Mouse (Mus musculus) heart, embryonic 11.5 days (tissue): ENCODE measurements around the gene Hadhb. TPM values are rescaled to one million over a fixed set of nuclear protein-coding genes. Genes with fewer than 3 reads are reported as not detected.

Experiments used
- ATAC-seq: fragments of 200-750 bp; cut with Nextera tagmentation; replicated peaks from 2 replicates; pipeline ENCODE4 v1.8.0; 2017; ENCODE audit warnings: moderate library complexity; ENCODE audit not compliant: insufficient number of reproducible peaks, low FRiP score, low TSS enrichment
- H3K27ac ChIP-seq: fragments of 300-500 bp; sonication (generic); 2 replicates; pipeline ENCODE4 v1.5.1; 2014; ENCODE audit warnings: mild to moderate bottlenecking, low read depth, low read length
- H3K27me3 ChIP-seq: fragments of 300-500 bp; sonication (generic); 2 replicates; pipeline ENCODE4 v1.6.1; 2014; ENCODE audit warnings: mild to moderate bottlenecking, low read length, mixed read lengths; ENCODE audit not compliant: control insufficient read depth, insufficient read depth
- H3K36me3 ChIP-seq: fragments of 300-500 bp; sonication (generic); 2 replicates; pipeline ENCODE4 v1.6.1; 2014; ENCODE audit warnings: mild to moderate bottlenecking, low read length, moderate library complexity, mixed read lengths; ENCODE audit not compliant: control insufficient read depth, insufficient read depth
- H3K4me1 ChIP-seq: fragments of 300-500 bp; sonication (generic); 2 replicates; pipeline ENCODE4 v1.6.1; 2014; ENCODE audit warnings: low read length; ENCODE audit not compliant: control insufficient read depth, insufficient read depth
- H3K4me2 ChIP-seq: fragments of 300-500 bp; sonication (generic); 2 replicates; pipeline ENCODE4 v1.6.1; 2014; ENCODE audit warnings: mild to moderate bottlenecking, moderate library complexity
- H3K4me3 ChIP-seq: fragments of 300-500 bp; sonication (generic); 2 replicates; pipeline ENCODE4 v1.5.1; 2014; ENCODE audit warnings: low read depth, low read length
- H3K9ac ChIP-seq: fragments of 300-500 bp; sonication (generic); 2 replicates; pipeline ENCODE4 v1.6.1; 2014; ENCODE audit warnings: mild to moderate bottlenecking, low read depth, low read length, moderate library complexity
- H3K9me3 ChIP-seq: fragments of 300-500 bp; sonication (generic); replicated peaks from 2 replicates; pipeline ENCODE4 v1.6.1; 2016; ENCODE audit warnings: low read length; ENCODE audit not compliant: control insufficient read depth
- WGBS: fragments of 180-500 bp; shearing (Covaris S2); extraction: QIAGEN DNeasy Blood & Tissue Kit; methylation state at CpG from one replicate; pipeline ENCODE4 v1.1.7; 2014; ENCODE audit not compliant: insufficient replicate concordance; 5-methylcytosine and 5-hydroxymethylcytosine counted together
- polyA plus RNA-seq: library from polyadenylated mRNA; unstranded; fragments of >200 nt; fragmentation: Nextera tagmentation; extraction: Ambion mirVana; gene quantifications from 2 replicates; pipeline ENCODE4 v1.2.1, GENCODE M21; 2014

Hadhb gene
- polyA plus RNA-seq, 1 experiment from 2014 or later = 268 TPM

- Histone ChIP-seq H3K4me3 (no peak overlapping the region), H3K9me3 (no peaks in the 10 kb centered on the region), H3K36me3 (peaks cover 36% of the 10 kb centered on the region), H3K27me3 (no peaks in the 10 kb centered on the region), H3K4me2 (no peak overlapping the region), H3K4me1 (0 out of 2 replicates have a peak, but pooled peaks cover 10% of the 10 kb centered on the region), H3K9ac (no peak overlapping the region), H3K27ac (no peak overlapping the region)
- 85% methylated on average over 4 of the region's 4 CpGs for WGBS
- ATAC-seq = no peak
These were observed 20.8 kb downstream of the Hadhb start for GRCm38 (mm10) chr5:30175811-30176210.

GRCm38 (mm10) chr5:30187687-30188485 lies 32.8 kb downstream of the Hadhb start:
- Histone ChIP-seq H3K9me3 (no peaks in the 10 kb centered on the region), H3K4me3 (no peak overlapping the region), H3K27me3 (no peaks in the 10 kb centered on the region), H3K27ac (no peak overlapping the region), H3K9ac (no peak overlapping the region), H3K36me3 (peaks cover 12% of the 10 kb centered on the region; the same call in 1 of the 2 replicates), H3K4me2 (no peak overlapping the region), H3K4me1 (no peaks in the 10 kb centered on the region)
- WGBS = 89% methylated on average over 12 of the region's 12 CpGs
- no peak for ATAC-seq

DNA sequence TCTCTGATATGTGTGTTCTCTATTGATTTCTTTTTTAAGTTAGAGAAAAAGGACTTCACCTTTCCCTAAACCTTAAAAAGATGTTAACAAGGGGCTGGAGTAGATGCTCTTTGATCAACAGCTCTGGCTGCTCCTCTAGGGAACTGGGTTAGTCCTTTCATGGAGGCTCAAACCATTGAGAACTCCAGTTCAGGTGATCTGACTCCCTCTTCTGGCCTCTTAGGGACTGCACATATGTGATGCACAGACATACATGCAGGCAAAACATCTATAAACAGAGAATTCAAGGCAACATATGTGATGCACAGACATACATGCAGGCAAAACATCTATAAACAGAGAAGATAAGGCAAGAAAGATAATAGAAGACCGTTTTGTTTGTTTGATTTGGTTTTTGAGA lies 37.4 kb downstream of the Hadhb start:
- H3K9me3 ChIP-seq = no peaks in the 10 kb centered on the region
- no peak overlapping the region for H3K27ac ChIP-seq
- H3K4me3 ChIP-seq = no peak overlapping the region
- H3K36me3 ChIP-seq = 0 out of 2 replicates have a peak, but pooled peaks cover 2% of the 10 kb centered on the region
- no peak overlapping the region for H3K9ac ChIP-seq
- no peaks in the 10 kb centered on the region for H3K27me3 ChIP-seq
- no peak overlapping the region for H3K4me2 ChIP-seq
- WGBS = 68% methylated on average over 1 of the region's 1 CpGs
- no peak for ATAC-seq
- no peaks in the 10 kb centered on the region; the same call in 1 of the 2 replicates for H3K4me1 ChIP-seq

GRCm38 (mm10) chr5:30195340-30195739 lies 40.3 kb downstream of the Hadhb start:
- Histone ChIP-seq H3K36me3 (no peaks in the 10 kb centered on the region), H3K4me3 (no peak overlapping the region), H3K9me3 (no peaks in the 10 kb centered on the region), H3K9ac (no peak overlapping the region), H3K4me2 (no peak overlapping the region), H3K4me1 (peaks cover 4% of the 10 kb centered on the region; the same call in 1 of the 2 replicates), H3K27ac (no peak overlapping the region), H3K27me3 (no peaks in the 10 kb centered on the region)
- no peak for ATAC-seq
- 86% methylated on average over 5 of the region's 5 CpGs for WGBS

DNA sequence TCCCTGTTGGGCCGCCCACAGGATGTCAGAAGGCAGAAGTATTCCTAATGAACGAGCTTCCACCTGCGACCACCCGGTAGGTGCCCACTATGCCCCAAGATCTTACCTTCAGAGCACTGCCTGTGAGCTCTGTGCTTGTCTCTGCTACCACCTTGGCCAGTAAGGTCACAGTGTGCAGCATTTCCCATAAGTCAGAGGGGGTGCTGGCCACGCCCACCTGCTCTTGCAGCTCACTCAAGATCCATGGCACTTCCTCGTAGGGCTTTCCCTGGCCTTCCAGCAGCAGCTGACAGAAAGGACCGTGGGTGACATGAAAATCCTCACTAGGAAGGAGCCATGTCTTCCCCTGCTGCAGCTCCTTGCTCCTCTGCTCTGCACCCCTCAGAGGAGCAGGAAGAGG lies 43.2 kb downstream of the Hadhb start:
- 66% methylated on average over 7 of the region's 7 CpGs for WGBS
- Histone ChIP-seq H3K4me2 (no peak overlapping the region), H3K27me3 (no peaks in the 10 kb centered on the region), H3K9ac (no peak overlapping the region), H3K4me3 (no peak overlapping the region), H3K27ac (no peak overlapping the region), H3K36me3 (no peaks in the 10 kb centered on the region), H3K9me3 (no peaks in the 10 kb centered on the region), H3K4me1 (peaks cover 4% of the 10 kb centered on the region; the same call in 1 of the 2 replicates)
- ATAC-seq = no peak

- 36% methylated on average over 5 of the region's 5 CpGs for WGBS
- H3K4me1 ChIP-seq = peaks cover 4% of the 10 kb centered on the region; the same call in 1 of the 2 replicates
- no peak for ATAC-seq
- no peak overlapping the region for H3K9ac ChIP-seq
- H3K4me3 ChIP-seq = no peak overlapping the region
- no peaks in the 10 kb centered on the region for H3K36me3 ChIP-seq
- no peak overlapping the region for H3K27ac ChIP-seq
- no peaks in the 10 kb centered on the region for H3K9me3 ChIP-seq
- no peak overlapping the region for H3K4me2 ChIP-seq
- H3K27me3 ChIP-seq = no peaks in the 10 kb centered on the region
These were observed 46.5 kb downstream of the Hadhb start for GRCm38 (mm10) chr5:30201521-30201920.

- Histone ChIP-seq H3K4me2 (no peak overlapping the region), H3K9me3 (no peaks in the 10 kb centered on the region), H3K4me3 (no peak overlapping the region), H3K27ac (no peak overlapping the region), H3K4me1 (peaks cover 4% of the 10 kb centered on the region; the same call in 1 of the 2 replicates), H3K36me3 (no peaks in the 10 kb centered on the region), H3K27me3 (no peaks in the 10 kb centered on the region), H3K9ac (no peak overlapping the region)
- 82% methylated on average over 7 of the region's 7 CpGs for WGBS
- no peak for ATAC-seq
These were observed 47.2 kb downstream of the Hadhb start for GRCm38 (mm10) chr5:30202221-30202620.

- ATAC-seq = no peak
- Histone ChIP-seq H3K4me1 (peaks cover under 1% of the 10 kb centered on the region; the same call in 1 of the 2 replicates), H3K36me3 (no peaks in the 10 kb centered on the region), H3K4me2 (no peak overlapping the region), H3K4me3 (no peak overlapping the region), H3K27ac (no peak overlapping the region), H3K9ac (no peak overlapping the region), H3K27me3 (no peaks in the 10 kb centered on the region), H3K9me3 (no peaks in the 10 kb centered on the region)
- WGBS = 71% methylated on average over 10 of the region's 10 CpGs
These were observed 48.3 kb downstream of the Hadhb start for GRCm38 (mm10) chr5:30203216-30203885.
